ENCODE assay signal across 26 mouse cellular contexts in genomic region chr4:117117931-117118330, GRCm38 (mm10). TPM values are rescaled to one million over a fixed set of nuclear protein-coding genes. Genes with fewer than 3 reads are reported as not detected.
DNase-seq lines count a peak whose midpoint lies in the region; ATAC-seq and TF ChIP-seq lines count a peak whose summit lies in the region.
"Had no signal": no experiment of that assay in that cellular context is flagged by ENCODE, and none has a peak within 500 bp of the region (broad histone marks: within the 10 kb centered on the region; RNA-seq: fewer than 3 reads in every experiment).

No protein-coding gene starts in this region.

- peak; percentile 43 for DNase-seq in NIH3T3 (ENCODE audit: low read depth)
- no peak for DNase-seq in gastrocnemius, postnatal 4 days (ENCODE audit: low spot score in 2 of 2)
- no peak for DNase-seq in heart, adult 11 months
- DNase-seq: adrenal gland, adult 2 months; adrenal gland, postnatal 14 days; cerebellum, adult 11-12 months; cerebellum, postnatal 14 days; gastrocnemius, adult 2 months; gastrocnemius, postnatal 14 days; kidney, adult 8-10 months had no signal

- no peaks in the 10 kb centered on the region for H3K27me3 ChIP-seq in C2C12 (ENCODE audit: control insufficient read depth, insufficient read depth, insufficient read length)
- H3K27me3 ChIP-seq: forebrain, embryonic 12.5 days; forebrain, embryonic 15.5 days; hindbrain, embryonic 12.5 days; hindbrain, embryonic 15.5 days had no signal

- peaks cover 12% of the 10 kb centered on the region for H3K79me2 ChIP-seq in C2C12 (ENCODE audit: control insufficient read depth, insufficient read depth)

- peaks cover 12% of the 10 kb centered on the region for H3K36me3 ChIP-seq in C2C12 (ENCODE audit: control insufficient read depth, insufficient read depth)
- H3K36me3 ChIP-seq: forebrain, embryonic 15.5 days had no signal

- no peak overlapping the region for H3K4me3 ChIP-seq in C2C12 (ENCODE audit: insufficient read depth, poor library complexity, severe bottlenecking)
- H3K4me3 ChIP-seq: forebrain, embryonic 12.5 days; forebrain, embryonic 15.5 days; gastrocnemius, adult 2 months; hindbrain, embryonic 12.5 days; hindbrain, embryonic 15.5 days had no signal

- peak; percentile 9; the same call in 1 of the 2 replicates for ATAC-seq in granulocyte monocyte progenitor cell, adult 5-6 weeks (replicated peaks; ENCODE audit: poor library complexity, severe bottlenecking)
- ATAC-seq in frontal cortex, adult (ENCODE audit: low TSS enrichment), result no peak
- ATAC-seq: forebrain, embryonic 15.5 days; intestine, postnatal 0 days had no signal

- H3K79me3 ChIP-seq in C2C12 (ENCODE audit: low read depth), result peaks cover 6% of the 10 kb centered on the region

- no peak for TF ChIP-seq CTCF in C2C12 (IDR thresholded peaks at IDR 0.05; ENCODE audit: control insufficient read depth, insufficient read depth, insufficient read length)

- no peak overlapping the region for H3ac ChIP-seq in C2C12 (ENCODE audit: control insufficient read depth, insufficient read length, low read depth)

TF ChIP-seq in C2C12, 6 proteins besides CTCF, POLR2A, EP300 and RAD21:
- TF ChIP-seq FOSL1 (IDR thresholded peaks at IDR 0.05; ENCODE audit: insufficient read depth, low read length, poor library complexity, severe bottlenecking), result no peak
- peak; percentile 43 for TF ChIP-seq CEBPB (IDR thresholded peaks at IDR 0.05; ENCODE audit: low read depth)

RNA-seq across cellular contexts. Expression of gene Btbd19, which starts 7.6 kb away (rescaled TPM):
- polyA plus RNA-seq in C2C12 (2012; fragmentation: generic; extraction: Trizol), result 23.7 TPM
- 5.0 and 14.5 TPM in 2 replicates for total RNA-seq in granulocyte monocyte progenitor cell, adult 5-6 weeks (2014; fragmentation: Nextera tagmentation)
- total RNA-seq in granulocyte monocyte progenitor cell, adult 5-6 weeks (2017), result 6.9 and 7.2 TPM in 2 replicates
- total RNA-seq in gastrocnemius, postnatal 4 days (2021), result 1 to 10 TPM; 6.2 to 8.8 TPM

RNA-seq across cellular contexts. Expression of gene Tctex1d4, which starts 8.7 kb away (rescaled TPM):
- 0.12 TPM for polyA plus RNA-seq in C2C12 (2012; fragmentation: generic; extraction: Trizol)
- 0.77 TPM in 1 of 2 replicates, not detected in the other for total RNA-seq in granulocyte monocyte progenitor cell, adult 5-6 weeks (2014; fragmentation: Nextera tagmentation)
- total RNA-seq in granulocyte monocyte progenitor cell, adult 5-6 weeks (2017), result not detected in 2 replicates
- total RNA-seq in gastrocnemius, postnatal 4 days (2021), result under 1 TPM in 1 of 2 experiments, not detected in 1; 0.47 TPM
- total RNA-seq: adrenal gland, adult 2 months; adrenal gland, postnatal 14 days; adrenal gland, postnatal 4 days; gastrocnemius, adult 2 months; gastrocnemius, postnatal 14 days; heart, postnatal 25 days; hematopoietic stem cell, adult 5-6 weeks had no signal
- polyA plus RNA-seq: adrenal gland, adult 2 months; embryonic facial prominence, embryonic 11.5 days; forebrain, embryonic 12.5 days; heart, embryonic 11.5 days; heart, embryonic 14.5 days; heart, postnatal 0 days; hindbrain, embryonic 12.5 days; intestine, embryonic 14.5 days had no signal

RNA-seq across cellular contexts. Expression of gene Plk3, which starts 15.8 kb away (rescaled TPM):
- polyA plus RNA-seq in C2C12 (2012; fragmentation: generic; extraction: Trizol), result 15.2 TPM
- total RNA-seq in granulocyte monocyte progenitor cell, adult 5-6 weeks (2014; fragmentation: Nextera tagmentation), result 1.5 and 2.2 TPM in 2 replicates
- 1.5 and 2.5 TPM in 2 replicates for total RNA-seq in granulocyte monocyte progenitor cell, adult 5-6 weeks (2017)
- 1 to 10 TPM; 2.3 to 3.6 TPM for total RNA-seq in gastrocnemius, postnatal 4 days (2021)

RNA-seq across cellular contexts. Expression of gene Ptch2, which starts 22.1 kb away (rescaled TPM):
- 0.20 TPM for polyA plus RNA-seq in C2C12 (2012; fragmentation: generic; extraction: Trizol)
- total RNA-seq in granulocyte monocyte progenitor cell, adult 5-6 weeks (2014; fragmentation: Nextera tagmentation), result 0.97 TPM in 1 of 2 replicates, not detected in the other
- total RNA-seq in granulocyte monocyte progenitor cell, adult 5-6 weeks (2017), result not detected in 2 replicates
- total RNA-seq in gastrocnemius, postnatal 4 days (2021), result 10 to 100 TPM; 10.4 to 12.8 TPM
- total RNA-seq: hematopoietic stem cell, adult 5-6 weeks had no signal

RNA-seq across cellular contexts. Expression of gene Rps8, which starts 38.1 kb away (rescaled TPM):
- polyA plus RNA-seq in C2C12 (2012; fragmentation: generic; extraction: Trizol), result 3,482 TPM
- total RNA-seq in granulocyte monocyte progenitor cell, adult 5-6 weeks (2014; fragmentation: Nextera tagmentation), result 4,230 and 5,237 TPM in 2 replicates
- 2,283 and 2,839 TPM in 2 replicates for total RNA-seq in granulocyte monocyte progenitor cell, adult 5-6 weeks (2017)
- total RNA-seq in gastrocnemius, postnatal 4 days (2021), result 1,000 to 10,000 TPM; 1,262 to 1,321 TPM
